Mouse (Mus musculus) neural tube, embryonic 14.5 days (tissue): ENCODE measurements around the gene Aes. TPM values are rescaled to one million over a fixed set of nuclear protein-coding genes. Genes with fewer than 3 reads are reported as not detected.

Experiments used
- ATAC-seq: fragments of 200-750 bp; cut with Nextera tagmentation; 2 replicates; pipeline ENCODE4 v1.8.0; 2017; ENCODE audit warnings: low read depth, mild to moderate bottlenecking, moderate TSS enrichment, moderate library complexity
- H3K27ac ChIP-seq: fragments of 300-500 bp; sonication (generic); 2 replicates; pipeline ENCODE4 v1.5.1; 2014; ENCODE audit warnings: low read depth, mild to moderate bottlenecking, control low read depth, low read length, moderate library complexity, mixed read lengths
- H3K27me3 ChIP-seq: fragments of 300-500 bp; sonication (generic); 2 replicates; pipeline ENCODE4 v1.6.1; 2014; ENCODE audit warnings: low read length; ENCODE audit not compliant: control insufficient read depth, insufficient read depth
- H3K36me3 ChIP-seq: fragments of 300-500 bp; sonication (generic); 2 replicates; pipeline ENCODE4 v1.6.1; 2014; ENCODE audit warnings: low read length, mixed read lengths; ENCODE audit not compliant: control insufficient read depth, insufficient read depth
- H3K4me1 ChIP-seq: fragments of 300-500 bp; sonication (generic); 2 replicates; pipeline ENCODE4 v1.6.1; 2014; ENCODE audit warnings: low read length; ENCODE audit not compliant: control insufficient read depth, insufficient read depth
- H3K4me2 ChIP-seq: fragments of 300-500 bp; sonication (generic); 2 replicates; pipeline ENCODE4 v1.6.1; 2014; ENCODE audit warnings: mild to moderate bottlenecking, low read depth, low read length, control low read depth
- H3K4me3 ChIP-seq: fragments of 300-500 bp; sonication (generic); 2 replicates; pipeline ENCODE4 v1.5.1; 2014; ENCODE audit warnings: low read depth, low read length, control low read depth, mixed read lengths
- H3K9ac ChIP-seq: fragments of 300-500 bp; sonication (generic); replicated peaks from 2 replicates; pipeline ENCODE4 v1.6.1; 2014; ENCODE audit warnings: low read depth, mild to moderate bottlenecking, control low read depth, low read length, mixed read lengths
- H3K9me3 ChIP-seq: fragments of 300-500 bp; sonication (generic); 2 replicates; pipeline ENCODE4 v1.6.1; 2016; ENCODE audit warnings: low read length; ENCODE audit not compliant: control insufficient read depth
- WGBS: fragments of 180-500 bp; shearing (Covaris S2); extraction: QIAGEN DNeasy Blood & Tissue Kit; methylation state at CpG from one replicate; pipeline ENCODE4 v1.1.7; 2014; 5-methylcytosine and 5-hydroxymethylcytosine counted together
- polyA plus RNA-seq: library from polyadenylated mRNA; unstranded; fragments of >200 nt; fragmentation: Nextera tagmentation; extraction: Ambion mirVana; gene quantifications from 2 replicates; pipeline ENCODE4 v1.2.1, GENCODE M21; 2014

Aes gene
- polyA plus RNA-seq, 1 experiment from 2014 or later, result 599 TPM

DNA sequence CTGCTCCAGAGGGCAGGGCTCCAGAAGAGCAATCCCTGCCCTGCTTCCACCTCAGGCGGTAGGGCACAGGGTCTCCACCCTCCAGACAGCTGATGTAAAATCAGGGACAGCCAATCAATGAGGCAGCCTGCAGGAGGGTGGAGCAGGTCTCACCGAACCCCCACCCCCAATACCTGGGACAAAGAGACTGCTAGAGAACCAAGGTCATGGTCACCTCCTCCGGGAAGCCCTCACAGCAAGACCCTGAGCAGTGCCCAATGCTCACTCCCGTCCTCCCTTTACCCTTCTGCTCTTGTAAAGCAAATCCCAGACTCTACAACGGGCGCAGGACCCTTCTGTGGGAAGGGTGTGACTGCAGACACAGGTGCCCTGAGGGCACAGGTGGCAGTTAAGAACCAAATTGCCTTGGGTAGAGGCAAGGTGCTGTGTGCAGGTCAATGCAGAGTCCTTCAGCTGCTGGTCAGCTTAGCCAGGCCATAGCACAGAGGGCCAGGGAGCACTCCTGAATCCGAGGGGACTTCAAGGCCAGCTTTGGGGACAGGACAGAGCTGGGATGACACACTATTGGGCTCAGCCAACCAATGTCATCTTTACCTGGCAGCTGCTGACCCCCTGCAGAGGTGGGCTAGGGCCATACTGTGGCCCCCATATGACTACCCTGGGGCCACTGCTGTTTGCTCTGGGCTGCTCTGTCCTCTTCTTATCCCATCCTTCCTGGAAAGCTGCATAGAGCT lies 16.4 kb upstream of the Aes start:
- H3K9me3 ChIP-seq, result no peaks in the 10 kb centered on the region
- H3K36me3 ChIP-seq, result no peaks in the 10 kb centered on the region
- H3K4me3 ChIP-seq, result no peak overlapping the region
- no peak overlapping the region for H3K27ac ChIP-seq
- H3K9ac ChIP-seq, result no peak overlapping the region; the same call in 1 of the 2 replicates
- peak overlapping the region; percentile 66 for H3K4me2 ChIP-seq
- H3K27me3 ChIP-seq, result no peaks in the 10 kb centered on the region
- peaks cover 30% of the 10 kb centered on the region for H3K4me1 ChIP-seq
- WGBS, result 73% methylated on average over 7 of the region's 7 CpGs
- ATAC-seq, result no peak

DNA sequence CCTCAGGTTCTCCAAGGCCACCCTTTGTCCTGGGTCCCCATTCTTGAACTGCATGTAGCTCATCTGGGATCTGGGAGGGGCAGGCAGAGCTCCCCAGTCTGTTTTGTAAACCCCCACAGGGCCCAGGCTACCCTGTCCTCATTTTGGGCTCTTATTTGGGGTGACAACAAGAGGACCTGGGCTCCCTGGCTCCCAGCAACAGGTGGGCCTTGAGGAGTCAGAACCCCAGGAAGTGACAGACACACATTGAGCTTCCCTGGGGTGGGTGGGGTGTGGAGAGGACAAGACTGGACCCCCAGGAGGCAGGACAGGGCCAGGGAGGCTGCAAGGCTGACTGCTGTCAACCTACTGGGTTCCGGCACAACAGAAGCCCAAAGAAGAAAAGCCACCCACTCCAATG lies 15.7 kb upstream of the Aes start:
- H3K4me3 ChIP-seq, result peak overlapping the region; percentile 88
- 89% methylated on average over 1 of the region's 1 CpGs for WGBS
- peak overlapping the region; percentile 92 for H3K9ac ChIP-seq
- no peaks in the 10 kb centered on the region for H3K9me3 ChIP-seq
- no peaks in the 10 kb centered on the region for H3K36me3 ChIP-seq
- peaks cover 30% of the 10 kb centered on the region for H3K4me1 ChIP-seq
- no peak for ATAC-seq
- no peak overlapping the region for H3K27ac ChIP-seq
- peak overlapping the region; percentile 66 for H3K4me2 ChIP-seq
- no peaks in the 10 kb centered on the region for H3K27me3 ChIP-seq

DNA sequence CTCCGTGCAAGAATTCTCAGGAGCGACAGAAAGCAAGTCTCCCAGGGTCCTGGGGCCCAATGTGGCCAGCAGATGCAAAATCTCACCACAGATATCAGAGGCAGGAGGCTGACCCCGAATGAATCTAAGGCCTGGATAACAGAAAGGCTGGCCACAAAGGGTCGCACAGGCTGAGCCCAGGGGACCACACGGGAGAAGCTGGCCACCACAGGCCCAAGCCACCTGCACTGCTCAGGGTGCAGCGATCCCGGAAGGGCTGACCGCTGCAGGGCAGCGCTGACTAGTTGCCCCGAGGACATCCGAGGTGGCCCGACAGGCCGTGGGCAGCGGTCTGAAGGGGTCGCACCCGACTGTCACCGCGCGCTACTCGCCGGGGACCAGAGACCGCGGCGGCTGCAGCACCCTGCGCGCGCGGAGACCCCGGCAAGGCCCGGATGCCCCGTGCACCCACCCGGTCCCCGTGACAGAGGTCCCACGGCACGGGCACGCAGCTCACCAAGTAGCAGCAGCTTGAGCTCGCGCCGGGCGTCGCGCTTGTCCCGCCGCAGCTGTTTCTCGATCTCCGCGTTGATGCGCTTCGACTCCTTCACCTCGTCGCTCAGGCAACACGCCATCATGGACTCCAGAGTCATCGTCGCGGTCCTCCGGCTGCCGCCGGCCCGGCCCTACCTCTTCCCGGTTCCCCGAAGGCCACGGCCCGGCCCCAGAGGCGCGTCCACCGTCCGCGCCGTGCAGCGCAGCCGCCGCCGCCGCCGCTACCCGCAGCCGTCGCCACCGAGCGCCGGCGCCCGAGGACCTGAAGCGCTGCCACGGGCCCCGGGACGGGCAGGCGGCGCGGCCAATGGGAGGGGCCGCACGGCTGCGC lies 14.8 kb upstream of the Aes start:
- Histone ChIP-seq H3K9me3 (no peaks in the 10 kb centered on the region), H3K27me3 (no peaks in the 10 kb centered on the region), H3K36me3 (no peaks in the 10 kb centered on the region), H3K4me3 (peak overlapping the region; percentile 88), H3K4me1 (peaks cover 30% of the 10 kb centered on the region), H3K4me2 (peak overlapping the region; percentile 66), H3K9ac (peak overlapping the region; percentile 92), H3K27ac (peak overlapping the region; percentile 83)
- under 1% methylated on average over 93 of the region's 93 CpGs for WGBS
- ATAC-seq, result peak; percentile 13

DNA sequence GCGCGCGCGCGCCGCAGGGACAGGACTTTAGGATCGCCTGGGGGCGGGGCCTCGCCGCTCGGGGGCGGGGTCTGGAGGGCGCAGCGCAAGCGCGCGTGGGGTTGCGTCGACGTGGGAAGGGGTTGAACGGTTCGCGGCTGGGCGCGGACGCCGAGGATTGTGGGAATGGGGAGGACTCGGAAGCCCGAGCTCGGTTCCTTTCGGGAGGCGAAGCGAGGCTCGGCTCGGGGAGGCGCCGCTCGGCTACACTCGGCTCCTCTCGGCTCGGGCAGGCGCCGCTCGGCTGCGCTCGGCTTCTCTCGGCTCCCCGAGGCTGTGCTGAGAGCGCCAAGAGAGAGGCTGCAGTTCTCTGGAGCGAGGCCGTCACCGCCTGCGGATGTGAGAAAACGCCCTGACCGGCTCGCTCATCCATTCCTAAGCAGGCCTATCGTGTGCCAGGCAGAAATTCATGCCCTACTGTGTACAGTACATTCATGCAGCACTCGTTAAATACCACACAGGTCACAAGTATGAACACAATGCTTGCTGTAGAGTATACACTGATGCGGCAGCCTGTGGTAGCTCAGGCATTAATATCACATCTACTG lies 14.0 kb upstream of the Aes start, which contains the start of gene Gna11:
Gna11 (minus strand) TSS at position 30 of the 587 bp plus-strand sequence.
- peak within 1 kb of the TSS; percentile 88 for H3K4me3 ChIP-seq
- 1% methylated on average over 42 of the region's 59 CpGs for WGBS
- H3K36me3 ChIP-seq, result no peaks in the 10 kb centered on the region
- no peaks in the 10 kb centered on the region for H3K9me3 ChIP-seq
- peak within 1 kb of the TSS; percentile 66 for H3K4me2 ChIP-seq
- H3K27ac ChIP-seq, result peak within 1 kb of the TSS; percentile 94
- peak within 1 kb of the TSS; percentile 92 for H3K9ac ChIP-seq
- peaks cover 30% of the 10 kb centered on the region for H3K4me1 ChIP-seq
- peak; percentile 96 for ATAC-seq
- H3K27me3 ChIP-seq, result no peaks in the 10 kb centered on the region

DNA sequence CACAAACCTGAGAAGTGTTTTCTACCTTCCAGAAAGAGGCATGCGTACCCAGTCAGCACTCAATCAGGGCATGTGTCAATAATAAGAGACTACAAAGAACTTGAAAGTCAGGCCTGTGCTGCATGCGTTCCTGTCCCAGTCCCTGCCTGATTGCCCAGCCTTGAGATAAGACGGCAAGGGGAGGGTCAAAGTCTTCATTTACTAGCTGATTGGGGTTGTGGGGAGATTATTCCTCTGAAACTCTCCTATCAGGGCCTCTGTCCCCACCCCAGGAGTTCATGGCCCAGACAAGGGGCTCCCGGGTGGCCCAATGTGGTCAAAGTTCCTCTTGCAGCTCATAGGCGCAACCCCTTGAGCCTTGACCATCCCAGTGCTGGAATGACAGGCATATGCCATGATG lies 13.0 kb upstream of the Aes start:
- no peak for ATAC-seq
- Histone ChIP-seq H3K9me3 (no peaks in the 10 kb centered on the region), H3K27ac (no peak overlapping the region), H3K4me1 (peaks cover 30% of the 10 kb centered on the region), H3K27me3 (no peaks in the 10 kb centered on the region), H3K36me3 (no peaks in the 10 kb centered on the region), H3K9ac (0 out of 2 replicates have a peak overlapping the region, but pooled peaks have one; percentile 2), H3K4me3 (no peak overlapping the region), H3K4me2 (no peak overlapping the region)
- 82% methylated on average over 5 of the region's 5 CpGs for WGBS

DNA sequence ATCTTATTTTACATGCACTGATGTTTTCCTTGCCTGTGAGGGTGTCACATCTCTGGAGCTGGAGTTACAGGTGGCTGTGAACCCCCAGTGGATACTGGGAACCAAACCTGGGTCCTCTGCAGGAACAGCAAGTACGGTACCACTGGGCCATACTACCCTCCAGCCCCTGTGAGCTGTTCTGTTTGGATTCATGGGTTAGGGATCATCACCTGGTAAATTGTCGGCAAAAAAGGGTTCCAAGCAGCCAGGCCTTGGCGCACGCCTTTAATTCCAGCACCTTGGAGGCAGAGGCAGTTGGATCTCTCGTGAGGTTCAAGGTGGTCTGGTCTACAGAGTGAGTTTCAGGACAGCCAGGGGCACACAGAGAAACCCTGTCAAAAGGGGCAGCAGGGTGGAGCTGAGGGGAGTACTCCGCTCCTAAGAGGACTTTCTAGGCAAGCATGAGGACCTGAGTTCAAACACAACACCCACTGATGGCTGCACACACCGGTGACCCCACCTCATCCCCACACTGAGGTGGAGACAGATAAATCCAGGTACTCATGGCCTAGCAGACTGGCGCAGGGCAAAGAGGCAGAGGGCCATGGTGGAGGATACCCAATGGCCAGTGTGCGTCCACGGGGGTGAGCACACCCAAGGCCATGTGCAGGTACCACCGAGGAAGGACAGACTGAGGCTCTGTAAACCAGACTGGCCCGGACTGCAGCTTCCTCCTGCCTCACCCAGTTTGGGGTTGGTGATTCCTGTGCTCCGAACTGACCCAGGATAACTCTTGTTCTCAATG lies 12.3 kb upstream of the Aes start:
- H3K4me3 ChIP-seq, result no peak overlapping the region
- H3K36me3 ChIP-seq, result no peaks in the 10 kb centered on the region
- no peak for ATAC-seq
- H3K27ac ChIP-seq, result no peak overlapping the region
- 91% methylated on average over 13 of the region's 13 CpGs for WGBS
- no peaks in the 10 kb centered on the region for H3K27me3 ChIP-seq
- H3K4me1 ChIP-seq, result peaks cover 26% of the 10 kb centered on the region
- H3K4me2 ChIP-seq, result no peak overlapping the region
- H3K9me3 ChIP-seq, result no peaks in the 10 kb centered on the region
- no peak overlapping the region for H3K9ac ChIP-seq

DNA sequence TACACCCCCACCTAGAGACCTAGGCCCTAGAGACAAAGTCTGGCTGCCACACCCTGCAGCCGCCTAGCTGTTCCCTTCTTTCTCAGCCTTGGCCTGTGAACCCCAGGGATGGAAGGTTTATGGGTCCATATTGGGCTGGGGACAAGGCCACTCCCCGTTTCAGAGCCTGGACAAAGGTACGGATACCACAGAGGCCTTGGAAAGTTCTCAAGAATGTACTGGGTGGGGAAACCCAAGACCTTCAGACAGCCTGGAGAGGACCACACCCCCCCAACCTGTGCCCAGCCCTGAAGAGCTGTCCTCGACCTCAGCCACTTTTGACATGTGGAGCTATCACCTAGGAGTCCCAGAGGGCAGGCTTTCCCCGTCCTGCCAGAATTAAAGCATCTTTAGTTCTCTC lies 10.3 kb upstream of the Aes start:
- WGBS, result 82% methylated on average over 5 of the region's 5 CpGs
- H3K4me3 ChIP-seq, result no peak overlapping the region
- no peak for ATAC-seq
- no peaks in the 10 kb centered on the region for H3K27me3 ChIP-seq
- H3K4me2 ChIP-seq, result no peak overlapping the region
- no peak overlapping the region for H3K9ac ChIP-seq
- H3K4me1 ChIP-seq, result peaks cover 6% of the 10 kb centered on the region
- no peaks in the 10 kb centered on the region for H3K36me3 ChIP-seq
- H3K27ac ChIP-seq, result no peak overlapping the region
- no peaks in the 10 kb centered on the region for H3K9me3 ChIP-seq

DNA sequence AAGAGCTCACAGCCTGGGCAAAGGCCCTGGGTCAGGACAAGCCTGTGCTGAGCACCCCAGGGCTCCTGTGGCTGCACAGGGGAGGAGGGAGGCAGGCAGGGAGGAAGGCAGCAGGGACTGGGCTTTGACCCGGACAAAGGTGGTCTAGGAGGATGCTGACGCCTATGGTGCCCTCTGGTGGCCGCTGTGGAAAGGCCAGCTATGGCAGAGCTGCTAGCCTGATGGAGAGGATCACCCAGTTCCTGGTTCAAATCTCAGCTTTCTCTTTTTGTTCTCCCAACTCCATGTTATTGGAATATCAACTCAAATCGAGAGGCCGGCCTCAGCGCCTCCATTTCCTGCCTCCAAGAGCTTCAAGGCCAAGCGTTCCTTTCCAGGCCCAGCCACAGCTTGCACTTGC lies 9.0 kb upstream of the Aes start:
- no peak overlapping the region for H3K4me2 ChIP-seq
- no peak overlapping the region for H3K4me3 ChIP-seq
- ATAC-seq, result no peak
- WGBS, result 16% methylated on average over 7 of the region's 7 CpGs
- H3K9me3 ChIP-seq, result no peaks in the 10 kb centered on the region
- H3K4me1 ChIP-seq, result 0 out of 2 replicates have a peak, but pooled peaks cover 3% of the 10 kb centered on the region
- H3K36me3 ChIP-seq, result no peaks in the 10 kb centered on the region
- H3K9ac ChIP-seq, result no peak overlapping the region
- no peak overlapping the region for H3K27ac ChIP-seq
- H3K27me3 ChIP-seq, result no peaks in the 10 kb centered on the region
